Mouse (Mus musculus): ENCODE results near the gene Gm281.

GRCm38 (mm10) chr14:13934052-13934371, 19.7 kb upstream of the Gm281 start:
- TF ChIP-seq CTCF (IDR thresholded peaks at IDR 0.05) = no peak
- TF ChIP-seq EP300 (IDR thresholded peaks at IDR 0.05) = no peak
